Mouse (Mus musculus) ES-Bruce4 (cell line): ENCODE results near the gene Tamm41. TPM values are rescaled to one million over a fixed set of nuclear protein-coding genes. Genes with fewer than 3 reads are reported as not detected.

Experiments
- H3K27ac ChIP-seq: 2 replicates; pipeline ENCODE4 v1.5.1; 2012; ENCODE audit warnings: low read length, inconsistent platforms; ENCODE audit not compliant: insufficient read depth
- H3K27me3 ChIP-seq: 2 replicates; pipeline ENCODE4 v1.6.1; 2012; ENCODE audit warnings: mild to moderate bottlenecking, low read length, inconsistent platforms; ENCODE audit not compliant: control insufficient read depth, poor library complexity, insufficient read depth, severe bottlenecking
- H3K36me3 ChIP-seq: 2 replicates; pipeline ENCODE4 v1.6.1; 2012; ENCODE audit warnings: inconsistent platforms, mild to moderate bottlenecking, low read length, moderate library complexity; ENCODE audit not compliant: control insufficient read depth, poor library complexity, insufficient read depth, severe bottlenecking
- H3K4me1 ChIP-seq: one replicate; pipeline ENCODE4 v1.8.1; 2011; ENCODE audit warnings: low read length; ENCODE audit not compliant: control insufficient read depth, insufficient read depth
- H3K4me3 ChIP-seq: 2 replicates; pipeline ENCODE4 v1.5.1; 2011; ENCODE audit warnings: low read depth, mild to moderate bottlenecking, low read length
- H3K9ac ChIP-seq: 2 replicates; pipeline ENCODE4 v1.6.1; 2012; ENCODE audit warnings: low read depth, mild to moderate bottlenecking, inconsistent platforms; ENCODE audit not compliant: poor library complexity, severe bottlenecking
- H3K9me3 ChIP-seq: replicated peaks from 2 replicates; pipeline ENCODE4 v1.6.1; 2012; ENCODE audit warnings: mild to moderate bottlenecking, low read length, inconsistent platforms; ENCODE audit not compliant: control insufficient read depth, poor library complexity, insufficient read depth, severe bottlenecking
- CTCF ChIP-seq: IDR thresholded peaks from one replicate; pipeline ENCODE4 v1.8.1; 2011; ENCODE audit warnings: low read depth, low read length
- EP300 ChIP-seq: IDR thresholded peaks from 2 replicates; pipeline ENCODE4 v1.6.1; 2011; ENCODE audit warnings: low read depth, low read length; ENCODE audit not compliant: insufficient read depth
- POLR2A ChIP-seq: IDR thresholded peaks from one replicate; pipeline ENCODE4 v1.8.1; 2011; ENCODE audit warnings: low read length; ENCODE audit not compliant: insufficient read depth
- polyA plus RNA-seq: library from polyadenylated mRNA; stranded (reverse); fragments of >200 nt; gene quantifications from 2 replicates; pipeline ENCODE4 v1.2.4, GENCODE M21; 2011; ENCODE audit warnings: low read depth; ENCODE audit not compliant: missing spikeins, insufficient read depth, insufficient read length

The Tamm41 gene
- polyA plus RNA-seq, 1 experiment: 60.3 TPM

DNA sequence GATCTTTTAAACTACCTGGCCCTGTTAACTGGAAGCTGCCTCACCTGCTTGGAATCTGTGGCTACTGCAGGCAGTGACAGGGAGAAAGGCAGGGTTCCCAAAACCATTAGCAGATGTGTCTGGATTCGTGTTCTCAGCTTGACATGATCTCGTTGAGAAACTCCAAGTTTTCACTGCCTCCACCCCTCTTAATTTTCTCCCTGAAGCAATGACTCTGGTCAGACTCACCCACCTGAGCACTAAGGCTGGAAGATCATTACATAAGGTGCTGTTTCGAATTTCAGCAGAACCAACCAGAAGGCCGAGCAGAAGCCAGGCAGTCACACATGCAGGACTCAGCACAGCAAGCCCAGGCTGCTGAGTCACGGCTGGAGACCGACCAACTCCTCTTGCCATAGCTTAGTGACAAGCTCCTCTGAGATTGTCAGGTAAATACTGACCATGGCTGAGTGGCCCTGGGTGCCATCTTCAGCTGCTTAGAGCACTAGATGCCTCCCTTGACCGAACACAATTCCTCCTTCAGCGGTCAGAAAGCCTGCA, 32.3 kb downstream of the Tamm41 start:
- no peaks in the 10 kb centered on the region for H3K9me3 ChIP-seq
- no peak for TF ChIP-seq EP300
- no peak for TF ChIP-seq POLR2A
- TF ChIP-seq CTCF: no peak
- H3K27me3 ChIP-seq: no peaks in the 10 kb centered on the region
- H3K9ac ChIP-seq: no peak overlapping the region
- no peak overlapping the region for H3K27ac ChIP-seq
- no peaks in the 10 kb centered on the region for H3K36me3 ChIP-seq
- no peaks in the 10 kb centered on the region for H3K4me1 ChIP-seq
- no peak overlapping the region for H3K4me3 ChIP-seq

- Histone ChIP-seq H3K9me3 (no peaks in the 10 kb centered on the region), H3K4me3 (no peak overlapping the region), H3K27ac (no peak overlapping the region), H3K9ac (no peak overlapping the region), H3K4me1 (no peaks in the 10 kb centered on the region), H3K27me3 (no peaks in the 10 kb centered on the region), H3K36me3 (no peaks in the 10 kb centered on the region)
- TF ChIP-seq CTCF (no peak), EP300 (no peak), POLR2A (no peak)
Measured at GRCm38 (mm10) chr6:115004636-115005035, 33.0 kb downstream of the Tamm41 start.

DNA sequence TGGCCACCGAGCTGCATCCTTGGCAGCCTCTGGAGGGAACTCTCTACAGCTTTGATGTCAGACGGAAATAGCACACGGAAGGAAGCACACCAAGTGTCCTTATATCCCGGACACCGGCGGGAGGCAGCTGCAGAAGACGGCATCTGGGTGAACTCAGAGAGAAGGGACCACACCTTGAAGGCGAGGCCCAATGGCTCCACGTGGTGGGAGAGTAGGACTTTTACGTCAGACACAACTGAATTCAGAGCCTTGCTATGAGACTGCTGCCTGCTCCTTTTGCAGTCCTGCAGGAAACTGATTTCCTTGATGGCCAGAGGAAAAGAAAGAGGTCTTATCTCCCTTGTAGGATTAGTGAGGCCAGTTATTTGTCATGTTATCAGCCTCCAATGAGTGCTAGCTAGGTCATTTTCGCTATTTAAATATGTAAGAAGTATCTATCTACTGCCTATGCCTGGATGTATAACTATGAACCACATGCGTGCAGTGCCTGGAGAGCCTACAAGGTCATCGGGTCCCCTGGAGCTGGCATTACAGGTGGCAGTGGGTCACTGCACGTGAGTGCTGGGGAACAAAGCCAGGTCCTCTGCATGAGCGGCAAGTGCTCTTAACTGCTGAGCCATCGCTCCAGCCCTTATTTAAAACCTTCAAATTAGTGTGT, 39.2 kb downstream of the Tamm41 start:
- no peak overlapping the region for H3K9ac ChIP-seq
- H3K27ac ChIP-seq: no peak overlapping the region
- no peak for TF ChIP-seq EP300
- TF ChIP-seq CTCF: no peak
- no peak for TF ChIP-seq POLR2A
- no peaks in the 10 kb centered on the region for H3K4me1 ChIP-seq
- no peak overlapping the region for H3K4me3 ChIP-seq
- H3K27me3 ChIP-seq: no peaks in the 10 kb centered on the region
- no peaks in the 10 kb centered on the region for H3K36me3 ChIP-seq
- no peaks in the 10 kb centered on the region for H3K9me3 ChIP-seq

DNA sequence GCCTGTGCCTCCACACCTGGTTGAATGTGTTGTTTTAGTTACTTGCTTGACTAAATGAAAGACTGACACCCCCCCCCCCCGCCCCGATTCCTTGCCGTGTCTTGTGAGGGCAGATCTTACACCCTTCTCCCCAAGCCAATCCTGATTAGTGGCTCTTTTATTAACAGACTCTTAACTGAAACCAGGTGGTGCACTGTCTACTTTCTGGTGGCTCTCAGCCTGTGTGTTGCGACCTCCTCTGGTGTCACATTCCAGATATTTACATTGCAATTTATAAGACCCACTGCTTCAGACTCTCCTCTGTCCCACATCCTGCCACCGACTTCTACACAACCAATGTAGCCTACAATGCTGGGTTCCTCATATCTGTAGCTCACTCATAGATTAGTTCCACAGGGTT, 40.2 kb downstream of the Tamm41 start:
- H3K9me3 ChIP-seq: no peaks in the 10 kb centered on the region
- H3K36me3 ChIP-seq: no peaks in the 10 kb centered on the region
- no peaks in the 10 kb centered on the region for H3K27me3 ChIP-seq
- no peak overlapping the region for H3K4me3 ChIP-seq
- H3K27ac ChIP-seq: no peak overlapping the region
- no peaks in the 10 kb centered on the region for H3K4me1 ChIP-seq
- H3K9ac ChIP-seq: no peak overlapping the region
- TF ChIP-seq CTCF (no peak), POLR2A (no peak), EP300 (no peak)

- no peaks in the 10 kb centered on the region for H3K36me3 ChIP-seq
- no peak overlapping the region for H3K9ac ChIP-seq
- H3K4me1 ChIP-seq: no peaks in the 10 kb centered on the region
- no peaks in the 10 kb centered on the region for H3K9me3 ChIP-seq
- TF ChIP-seq CTCF (no peak), POLR2A (no peak), EP300 (no peak)
- no peak overlapping the region for H3K27ac ChIP-seq
- H3K27me3 ChIP-seq: no peaks in the 10 kb centered on the region
- no peak overlapping the region for H3K4me3 ChIP-seq
Measured at GRCm38 (mm10) chr6:114996910-114997309, 40.8 kb downstream of the Tamm41 start.

- no peaks in the 10 kb centered on the region for H3K9me3 ChIP-seq
- no peak for TF ChIP-seq EP300
- TF ChIP-seq POLR2A: no peak
- TF ChIP-seq CTCF: no peak
- no peaks in the 10 kb centered on the region for H3K4me1 ChIP-seq
- no peak overlapping the region for H3K9ac ChIP-seq
- H3K4me3 ChIP-seq: no peak overlapping the region
- no peaks in the 10 kb centered on the region for H3K27me3 ChIP-seq
- H3K36me3 ChIP-seq: no peaks in the 10 kb centered on the region
- H3K27ac ChIP-seq: no peak overlapping the region
Measured at GRCm38 (mm10) chr6:114994079-114994478, 43.6 kb downstream of the Tamm41 start.
